Mouse (Mus musculus): ENCODE results near the gene Chchd3.

Gene Chchd3

GRCm38 (mm10) chr6:32935576-32935975 is 124.5 kb downstream of the Chchd3 start:
- no peak for DNase-seq (ENCODE audit: low read depth)

GRCm38 (mm10) chr6:32931106-32931770 is 128.8 kb downstream of the Chchd3 start:
- DNase-seq (ENCODE audit: low read depth), result no peak

GRCm38 (mm10) chr6:32922391-32922790 is 137.7 kb downstream of the Chchd3 start:
- no peak for DNase-seq (ENCODE audit: low read depth)

GRCm38 (mm10) chr6:32920091-32920490 is 140.0 kb downstream of the Chchd3 start:
- DNase-seq (ENCODE audit: low read depth), result no peak

GRCm38 (mm10) chr6:32910692-32911091 is 149.4 kb downstream of the Chchd3 start:
- DNase-seq (ENCODE audit: low read depth), result no peak

- DNase-seq (ENCODE audit: low read depth), result no peak
These were observed 161.0 kb downstream of the Chchd3 start for GRCm38 (mm10) chr6:32899061-32899460.

GRCm38 (mm10) chr6:32894100-32894499 is 166.0 kb downstream of the Chchd3 start:
- no peak for DNase-seq (ENCODE audit: low read depth)

- DNase-seq (ENCODE audit: low read depth), result no peak
These were observed 169.3 kb downstream of the Chchd3 start for GRCm38 (mm10) chr6:32890726-32891125.

GRCm38 (mm10) chr6:32888894-32889529 is 171.0 kb downstream of the Chchd3 start:
- no peak for DNase-seq (ENCODE audit: low read depth)

- DNase-seq (ENCODE audit: low read depth), result no peak
These were observed 181.5 kb downstream of the Chchd3 start for GRCm38 (mm10) chr6:32878586-32878985.

- no peak for DNase-seq (ENCODE audit: low read depth)
These were observed 185.9 kb downstream of the Chchd3 start for GRCm38 (mm10) chr6:32874176-32874575.

- no peak for DNase-seq (ENCODE audit: low read depth)
These were observed 187.3 kb downstream of the Chchd3 start for GRCm38 (mm10) chr6:32872805-32873204.

GRCm38 (mm10) chr6:32850960-32851359 is 209.1 kb downstream of the Chchd3 start:
- DNase-seq (ENCODE audit: low read depth), result no peak

GRCm38 (mm10) chr6:32848974-32849373 is 211.1 kb downstream of the Chchd3 start:
- DNase-seq (ENCODE audit: low read depth), result no peak

- no peak for DNase-seq (ENCODE audit: low read depth)
These were observed 214.6 kb downstream of the Chchd3 start for GRCm38 (mm10) chr6:32845463-32845862.

- DNase-seq (ENCODE audit: low read depth), result no peak
These were observed 222.1 kb downstream of the Chchd3 start for GRCm38 (mm10) chr6:32837939-32838301.

- DNase-seq (ENCODE audit: low read depth), result no peak
These were observed 222.7 kb downstream of the Chchd3 start for GRCm38 (mm10) chr6:32837165-32837938.

GRCm38 (mm10) chr6:32823856-32824620 is 236.0 kb downstream of the Chchd3 start:
- DNase-seq (ENCODE audit: low read depth), result no peak

GRCm38 (mm10) chr6:32818961-32819360 is 241.1 kb downstream of the Chchd3 start:
- DNase-seq (ENCODE audit: low read depth), result no peak

GRCm38 (mm10) chr6:32808796-32809195 is 251.3 kb downstream of the Chchd3 start:
- DNase-seq (ENCODE audit: low read depth), result no peak

- DNase-seq (ENCODE audit: low read depth), result no peak
These were observed 252.3 kb downstream of the Chchd3 start for GRCm38 (mm10) chr6:32807771-32808170.

- DNase-seq (ENCODE audit: low read depth), result no peak
These were observed 256.4 kb downstream of the Chchd3 start for GRCm38 (mm10) chr6:32803646-32804045.

Measured in induced T-regulatory cell, adult 2 months (primary cell).